Mouse (Mus musculus): Measurements from ENCODE around the gene Cmklr1. TPM values are rescaled to one million over a fixed set of nuclear protein-coding genes. Genes with fewer than 3 reads are reported as not detected.
A peak's percentile ranks its signal among the peaks of the same experiment; 100 is the strongest.

Gene Cmklr1
- polyA plus RNA-seq, 1 experiment from 2014 or later, result 63.8 TPM

GRCm38 (mm10) chr5:113677541-113677940, 27.3 kb upstream of the Cmklr1 start:
- ATAC-seq, result no peak
- Histone ChIP-seq H3K27ac (ENCODE audit: low read length) (no peak overlapping the region), H3K27me3 (replicated peaks; ENCODE audit: insufficient read depth, low read length) (no peaks in the 10 kb centered on the region), H3K4me2 (replicated peaks; ENCODE audit: low read depth, low read length) (no peak overlapping the region), H3K36me3 (ENCODE audit: insufficient read depth, low read length) (no peaks in the 10 kb centered on the region), H3K9me3 (ENCODE audit: low read length) (no peaks in the 10 kb centered on the region), H3K4me3 (ENCODE audit: low read depth, low read length) (no peak overlapping the region), H3K9ac (replicated peaks; ENCODE audit: low read depth) (no peak overlapping the region), H3K4me1 (ENCODE audit: insufficient read depth, low read depth, low read length) (no peaks in the 10 kb centered on the region)
- WGBS, result 77% methylated on average over 5 of the region's 7 CpGs
- no peak for DNase-seq (ENCODE audit: low spot score)
- TF ChIP-seq CTCF (IDR thresholded peaks at IDR 0.05) (no peak), EP300 (IDR thresholded peaks at IDR 0.05) (no peak)

GRCm38 (mm10) chr5:113674851-113675250, 24.6 kb upstream of the Cmklr1 start:
- Histone ChIP-seq H3K4me1 (ENCODE audit: insufficient read depth, low read depth, low read length) (no peaks in the 10 kb centered on the region), H3K9ac (replicated peaks; ENCODE audit: low read depth) (no peak overlapping the region), H3K4me3 (ENCODE audit: low read depth, low read length) (no peak overlapping the region), H3K36me3 (ENCODE audit: insufficient read depth, low read length) (no peaks in the 10 kb centered on the region), H3K27me3 (replicated peaks; ENCODE audit: insufficient read depth, low read length) (no peaks in the 10 kb centered on the region), H3K9me3 (ENCODE audit: low read length) (no peaks in the 10 kb centered on the region), H3K4me2 (replicated peaks; ENCODE audit: low read depth, low read length) (no peak overlapping the region), H3K27ac (ENCODE audit: low read length) (no peak overlapping the region)
- ATAC-seq (no peak), DNase-seq (ENCODE audit: low spot score) (no peak)
- TF ChIP-seq CTCF (IDR thresholded peaks at IDR 0.05) (no peak), EP300 (IDR thresholded peaks at IDR 0.05) (no peak)
- WGBS, result 48% methylated on average over 7 of the region's 7 CpGs

- Histone ChIP-seq H3K36me3 (ENCODE audit: insufficient read depth, low read length) (no peaks in the 10 kb centered on the region), H3K27ac (ENCODE audit: low read length) (peak overlapping the region; percentile 52; the same call in 1 of the 2 replicates), H3K4me1 (ENCODE audit: insufficient read depth, low read depth, low read length) (no peaks in the 10 kb centered on the region), H3K4me2 (replicated peaks; ENCODE audit: low read depth, low read length) (no peak overlapping the region), H3K9me3 (ENCODE audit: low read length) (no peaks in the 10 kb centered on the region), H3K9ac (replicated peaks; ENCODE audit: low read depth) (no peak overlapping the region), H3K27me3 (replicated peaks; ENCODE audit: insufficient read depth, low read length) (no peaks in the 10 kb centered on the region), H3K4me3 (ENCODE audit: low read depth, low read length) (no peak overlapping the region)
- peak; percentile 92 for ATAC-seq
- 60% methylated on average over 7 of the region's 7 CpGs for WGBS
- TF ChIP-seq CTCF (IDR thresholded peaks at IDR 0.05), result no peak
- peak; percentile 82 for TF ChIP-seq EP300 (IDR thresholded peaks at IDR 0.05)
- peak; percentile 81 for DNase-seq (ENCODE audit: low spot score)
Measured at GRCm38 (mm10) chr5:113672456-113672855, 22.2 kb upstream of the Cmklr1 start.

GRCm38 (mm10) chr5:113670597-113670996, 20.4 kb upstream of the Cmklr1 start:
- no peak for ATAC-seq
- 66% methylated on average over 6 of the region's 6 CpGs for WGBS

GRCm38 (mm10) chr5:113670110-113670509, 19.9 kb upstream of the Cmklr1 start:
- no peaks in the 10 kb centered on the region for H3K9me3 ChIP-seq (ENCODE audit: low read length)
- WGBS, result 55% methylated on average over 3 of the region's 3 CpGs
- no peak overlapping the region for H3K9ac ChIP-seq (replicated peaks; ENCODE audit: low read depth)
- H3K27me3 ChIP-seq (replicated peaks; ENCODE audit: insufficient read depth, low read length), result no peaks in the 10 kb centered on the region
- H3K27ac ChIP-seq (ENCODE audit: low read length), result no peak overlapping the region
- no peak overlapping the region for H3K4me3 ChIP-seq (ENCODE audit: low read depth, low read length)
- H3K36me3 ChIP-seq (ENCODE audit: insufficient read depth, low read length), result no peaks in the 10 kb centered on the region
- H3K4me2 ChIP-seq (replicated peaks; ENCODE audit: low read depth, low read length), result no peak overlapping the region
- no peaks in the 10 kb centered on the region for H3K4me1 ChIP-seq (ENCODE audit: insufficient read depth, low read depth, low read length)
- peak; percentile 21 for DNase-seq (ENCODE audit: low spot score)
- TF ChIP-seq EP300 (IDR thresholded peaks at IDR 0.05) (no peak), CTCF (IDR thresholded peaks at IDR 0.05) (no peak)
- no peak for ATAC-seq

More at GRCm38 (mm10) chr5:113670597-113670996, 20.4 kb upstream of the Cmklr1 start:
- no peaks in the 10 kb centered on the region for H3K27me3 ChIP-seq (replicated peaks; ENCODE audit: insufficient read depth, low read length)
- no peaks in the 10 kb centered on the region for H3K4me1 ChIP-seq (ENCODE audit: insufficient read depth, low read depth, low read length)
- H3K27ac ChIP-seq (ENCODE audit: low read length), result no peak overlapping the region
- H3K4me2 ChIP-seq (replicated peaks; ENCODE audit: low read depth, low read length), result no peak overlapping the region
- TF ChIP-seq EP300 (IDR thresholded peaks at IDR 0.05) (no peak), CTCF (IDR thresholded peaks at IDR 0.05) (no peak)
- no peak for DNase-seq (ENCODE audit: low spot score)
- no peak overlapping the region for H3K9ac ChIP-seq (replicated peaks; ENCODE audit: low read depth)
- H3K9me3 ChIP-seq (ENCODE audit: low read length), result no peaks in the 10 kb centered on the region
- no peaks in the 10 kb centered on the region for H3K36me3 ChIP-seq (ENCODE audit: insufficient read depth, low read length)
- no peak overlapping the region for H3K4me3 ChIP-seq (ENCODE audit: low read depth, low read length)

- Histone ChIP-seq H3K27ac (ENCODE audit: low read length) (no peak overlapping the region), H3K9ac (replicated peaks; ENCODE audit: low read depth) (no peak overlapping the region), H3K9me3 (ENCODE audit: low read length) (no peaks in the 10 kb centered on the region), H3K36me3 (ENCODE audit: insufficient read depth, low read length) (no peaks in the 10 kb centered on the region), H3K4me1 (ENCODE audit: insufficient read depth, low read depth, low read length) (no peaks in the 10 kb centered on the region), H3K4me2 (replicated peaks; ENCODE audit: low read depth, low read length) (no peak overlapping the region), H3K4me3 (ENCODE audit: low read depth, low read length) (no peak overlapping the region), H3K27me3 (replicated peaks; ENCODE audit: insufficient read depth, low read length) (no peaks in the 10 kb centered on the region)
- ATAC-seq (no peak), DNase-seq (ENCODE audit: low spot score) (no peak)
- WGBS, result 61% methylated on average over 12 of the region's 12 CpGs
- no peak for TF ChIP-seq CTCF (IDR thresholded peaks at IDR 0.05)
Measured at GRCm38 (mm10) chr5:113664629-113665195, 14.5 kb upstream of the Cmklr1 start.

- 80% methylated on average over 6 of the region's 6 CpGs for WGBS
Measured at GRCm38 (mm10) chr5:113664127-113664526, 13.9 kb upstream of the Cmklr1 start.

More at GRCm38 (mm10) chr5:113664127-113664526, 13.9 kb upstream of the Cmklr1 start:
- Histone ChIP-seq H3K9ac (replicated peaks; ENCODE audit: low read depth) (no peak overlapping the region), H3K27ac (ENCODE audit: low read length) (no peak overlapping the region), H3K36me3 (ENCODE audit: insufficient read depth, low read length) (no peaks in the 10 kb centered on the region), H3K27me3 (replicated peaks; ENCODE audit: insufficient read depth, low read length) (no peaks in the 10 kb centered on the region), H3K4me2 (replicated peaks; ENCODE audit: low read depth, low read length) (no peak overlapping the region), H3K4me1 (ENCODE audit: insufficient read depth, low read depth, low read length) (no peaks in the 10 kb centered on the region), H3K4me3 (ENCODE audit: low read depth, low read length) (no peak overlapping the region), H3K9me3 (ENCODE audit: low read length) (no peaks in the 10 kb centered on the region)
- ATAC-seq, result no peak
- TF ChIP-seq EP300 (IDR thresholded peaks at IDR 0.05) (no peak), CTCF (IDR thresholded peaks at IDR 0.05) (no peak)
- DNase-seq (ENCODE audit: low spot score), result no peak
